Mouse (Mus musculus): ENCODE results near the gene Hdgfl2. TPM values are rescaled to one million over a fixed set of nuclear protein-coding genes. Genes with fewer than 3 reads are reported as not detected.
"Not testable (repeated sequence)": the region's sequence is repeated elsewhere in the genome, so short reads cannot be mapped to it uniquely, and the experiment has no call there.

Hdgfl2 gene
- total RNA-seq, 2 experiments from 2014 or later = 36.5 to 144 TPM

DNA sequence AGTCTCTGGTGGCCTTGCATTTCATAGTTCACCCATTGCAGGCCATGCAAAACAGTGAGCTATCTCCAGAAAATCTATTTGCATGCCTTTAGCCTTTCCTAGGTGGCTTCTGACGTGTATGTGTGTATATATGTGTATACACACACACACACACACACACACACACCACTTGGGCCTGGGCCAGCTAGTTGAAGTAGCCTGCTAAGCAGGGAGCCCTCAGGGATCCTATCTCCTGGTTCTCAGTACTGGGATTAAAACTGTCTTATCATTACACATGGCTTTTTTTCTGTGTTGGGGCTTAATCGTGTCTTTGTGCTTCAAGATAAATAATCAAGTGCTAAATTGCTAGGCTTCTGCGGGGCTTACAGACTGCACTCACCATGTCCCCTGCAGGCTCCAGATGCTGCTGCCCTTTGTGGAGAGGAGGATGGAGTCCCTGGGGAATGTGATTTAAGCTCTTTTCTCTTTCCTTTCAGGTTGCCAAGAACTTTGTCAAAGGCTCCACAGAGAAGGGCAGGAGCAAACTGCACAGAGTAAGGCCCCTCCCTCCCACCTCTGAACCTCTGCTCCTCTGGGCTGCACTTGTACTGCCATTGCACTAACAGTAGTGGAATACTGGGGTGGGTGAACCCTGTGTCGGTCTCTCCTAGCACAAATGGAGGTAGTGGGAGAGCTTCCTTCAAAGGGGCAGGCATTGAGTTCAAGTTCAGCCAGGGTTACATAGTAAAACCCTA, 23.3 kb upstream of the Hdgfl2 start:
- no peak for ATAC-seq (replicated peaks; ENCODE audit: low FRiP score, poor library complexity, severe bottlenecking)

DNA sequence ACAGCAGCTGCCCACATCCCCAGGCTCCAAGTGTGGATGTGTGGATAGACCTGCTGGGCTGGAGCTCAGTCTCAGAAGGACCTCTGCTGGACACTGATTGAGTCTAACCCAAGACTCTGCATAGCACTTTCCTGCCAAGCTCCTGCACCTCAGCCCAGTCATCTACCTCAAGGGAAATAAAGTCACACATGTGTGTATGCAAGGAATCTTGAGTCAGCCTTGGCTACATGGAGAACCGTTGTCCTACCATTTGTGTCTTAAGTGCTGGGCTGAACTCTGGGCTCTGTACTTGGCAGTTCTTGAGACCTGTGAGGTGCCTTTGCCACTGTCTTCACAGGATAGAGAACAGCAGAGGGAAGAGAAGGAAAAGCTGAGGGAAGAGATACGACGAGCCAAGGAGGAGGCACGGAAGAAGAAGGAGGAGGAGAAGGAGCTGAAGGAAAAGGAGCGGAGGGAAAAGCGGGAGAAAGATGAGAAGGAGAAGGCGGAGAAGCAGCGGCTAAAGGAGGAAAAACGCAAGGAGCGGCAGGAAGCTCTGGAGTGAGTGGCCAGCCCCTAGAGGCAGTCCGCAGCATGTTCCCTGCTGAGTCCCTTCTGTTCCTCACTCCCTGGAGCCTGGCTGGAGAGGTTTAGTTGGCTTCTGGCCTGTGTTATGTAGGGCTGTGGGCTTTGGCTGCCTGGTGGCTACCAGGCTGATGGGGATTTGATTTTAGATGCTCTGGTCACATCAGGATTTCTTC, 21.9 kb upstream of the Hdgfl2 start:
- no peak for ATAC-seq (replicated peaks; ENCODE audit: low FRiP score, poor library complexity, severe bottlenecking)

DNA sequence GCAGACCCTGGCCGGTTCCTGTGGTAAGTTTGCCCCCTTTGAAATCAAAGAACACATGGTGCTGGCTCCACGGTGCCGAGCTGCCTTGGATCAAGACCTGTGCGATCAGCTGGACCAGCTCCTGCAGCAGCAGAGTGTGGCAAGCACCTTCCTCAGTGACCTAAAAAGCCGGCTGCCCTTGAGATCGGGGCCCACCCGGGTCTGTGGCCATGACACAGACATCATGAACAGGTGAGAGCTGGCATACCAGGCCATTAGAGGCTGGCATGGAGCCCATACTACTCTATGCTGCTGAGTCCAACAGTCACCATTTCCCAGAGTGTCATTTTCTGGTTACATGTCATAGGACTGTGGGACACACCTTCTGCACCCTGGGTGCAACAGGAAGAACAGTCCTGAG, 17.4 kb upstream of the Hdgfl2 start:
- no peak for ATAC-seq (replicated peaks; ENCODE audit: low FRiP score, poor library complexity, severe bottlenecking)

DNA sequence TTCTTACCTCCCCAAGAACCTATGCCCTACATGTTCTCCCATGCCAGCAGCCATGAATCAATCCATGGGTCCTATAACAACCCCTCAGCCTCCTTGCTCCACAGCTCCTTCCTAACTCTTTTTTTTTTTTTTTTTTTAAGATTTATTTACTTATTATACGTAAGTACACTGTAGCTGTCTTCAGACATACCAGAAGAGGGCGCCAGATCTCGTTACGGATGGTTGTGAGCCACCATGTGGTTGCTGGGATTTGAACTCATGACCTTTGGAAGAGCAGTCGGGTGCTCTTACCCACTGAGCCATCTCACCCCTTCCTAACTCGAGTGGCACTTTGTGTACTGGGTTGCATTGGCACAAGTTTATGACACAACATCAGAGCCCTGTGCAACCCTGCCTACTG, 13.7 kb upstream of the Hdgfl2 start:
- not testable (repeated sequence) for ATAC-seq (replicated peaks; ENCODE audit: low FRiP score, poor library complexity, severe bottlenecking)

DNA sequence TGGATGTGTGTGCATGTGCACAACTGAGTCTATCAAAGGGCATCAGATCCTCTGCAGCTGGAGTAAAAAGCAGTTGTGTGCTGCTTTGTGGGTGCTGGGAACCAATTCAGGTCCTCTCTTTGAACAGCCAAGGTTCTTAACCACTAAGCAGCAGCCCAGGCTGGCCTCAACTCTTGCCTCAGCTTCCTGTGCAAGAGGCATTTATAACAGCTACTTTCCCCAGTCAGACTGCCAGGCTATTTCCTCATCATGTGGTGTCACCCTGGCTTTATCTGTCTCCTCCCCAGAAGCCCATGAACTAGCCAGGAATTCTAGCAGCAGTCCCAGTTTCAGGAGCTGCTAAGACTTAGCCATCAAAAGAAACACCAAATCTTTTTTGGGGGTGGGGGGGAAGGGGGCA, 13.0 kb upstream of the Hdgfl2 start:
- ATAC-seq (replicated peaks; ENCODE audit: low FRiP score, poor library complexity, severe bottlenecking) = no peak

DNA sequence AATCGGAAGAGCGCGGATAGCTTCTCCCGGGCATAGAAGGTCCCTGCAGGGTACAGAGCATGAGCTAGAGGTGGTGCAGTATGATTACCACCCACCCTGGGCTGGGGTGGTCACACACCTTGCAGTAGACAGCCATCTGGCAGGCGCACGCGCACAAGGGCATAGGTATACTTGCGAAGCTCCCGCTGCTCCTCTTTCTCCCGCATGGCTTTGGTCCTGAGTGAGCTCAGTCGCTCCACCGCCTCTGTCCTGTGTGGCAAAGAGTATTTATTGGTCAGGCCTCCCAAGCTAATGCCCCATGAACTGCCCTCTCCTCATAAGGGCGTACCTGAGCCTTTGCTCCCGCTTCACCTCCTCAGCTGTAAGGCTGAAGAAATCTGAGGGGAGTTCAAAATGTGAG, 10.4 kb upstream of the Hdgfl2 start:
- no peak for ATAC-seq (replicated peaks; ENCODE audit: low FRiP score, poor library complexity, severe bottlenecking)

DNA sequence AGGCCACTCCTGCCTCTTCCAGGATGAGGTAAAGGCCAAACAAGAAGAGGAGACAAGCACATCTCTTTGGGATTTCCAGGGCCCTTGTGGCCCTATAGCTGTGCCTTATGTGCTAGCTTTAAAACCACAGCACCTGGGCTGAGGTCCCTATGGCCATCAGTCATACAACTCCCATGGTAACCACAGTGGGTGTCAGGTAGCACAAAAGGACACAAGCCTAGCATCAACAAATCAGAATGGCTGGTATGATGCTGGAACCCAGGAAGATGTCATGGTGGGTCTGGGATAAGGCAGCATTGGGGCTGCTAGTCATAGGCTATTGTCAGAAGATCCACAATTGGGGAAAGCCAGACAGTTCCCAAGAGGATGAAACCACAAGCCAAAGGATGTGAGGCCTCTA, 8.3 kb upstream of the Hdgfl2 start:
- ATAC-seq (replicated peaks; ENCODE audit: low FRiP score, poor library complexity, severe bottlenecking) = no peak

DNA sequence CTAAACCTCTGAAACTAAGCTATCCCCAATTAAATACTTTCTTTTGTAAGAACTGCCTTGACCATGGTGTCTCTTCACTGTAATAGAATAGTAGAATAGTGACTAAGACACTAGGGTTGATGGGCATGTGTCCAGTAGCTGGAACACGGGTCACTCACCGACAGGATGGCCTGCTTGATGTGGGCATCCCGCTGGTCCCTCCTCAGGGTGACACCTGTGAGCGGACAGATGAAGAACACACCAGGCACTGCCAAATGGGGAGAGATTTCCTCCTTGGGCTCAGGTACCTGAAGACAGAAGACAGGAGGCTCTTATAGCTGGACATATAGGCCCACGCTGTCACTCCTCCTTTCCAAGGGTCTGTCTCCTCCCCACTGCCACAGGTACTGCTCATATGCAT, 7.2 kb upstream of the Hdgfl2 start:
- ATAC-seq (replicated peaks; ENCODE audit: low FRiP score, poor library complexity, severe bottlenecking) = no peak

DNA sequence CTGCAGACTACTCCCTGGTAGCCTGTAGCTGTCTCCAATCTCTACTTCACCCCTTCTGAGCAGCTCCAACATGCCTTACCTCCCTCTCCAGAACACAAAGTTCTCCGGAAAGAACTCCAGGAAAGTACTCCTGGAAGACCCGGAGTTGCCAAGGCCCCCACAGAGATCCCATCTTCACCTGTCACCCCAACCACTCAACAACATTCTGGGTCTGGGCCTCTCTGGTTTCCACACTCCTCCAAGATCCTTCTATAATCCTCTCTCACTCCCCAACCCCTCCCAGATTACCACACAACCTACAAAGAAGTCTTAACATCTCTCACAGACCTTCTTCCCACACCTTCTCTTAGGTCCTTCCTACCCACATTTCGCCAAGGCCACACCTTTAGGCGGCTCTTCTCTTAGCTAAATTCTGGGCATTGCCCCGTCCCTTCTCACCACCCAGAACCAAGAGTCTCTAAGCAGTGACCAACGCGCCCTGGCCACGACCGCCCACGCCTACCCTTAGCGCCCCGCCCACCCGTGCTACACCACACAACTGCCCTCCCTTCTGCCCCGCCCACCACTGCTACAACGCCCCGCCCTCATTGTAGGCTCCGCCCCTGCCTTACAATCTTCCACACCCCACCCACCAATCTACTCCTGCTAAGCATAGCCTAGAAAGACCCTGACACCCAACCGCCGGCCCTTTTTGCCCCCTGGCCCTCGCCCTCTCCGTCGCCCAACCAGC, 5.2 kb upstream of the Hdgfl2 start:
- peak; percentile 31 for ATAC-seq (replicated peaks; ENCODE audit: low FRiP score, poor library complexity, severe bottlenecking)

DNA sequence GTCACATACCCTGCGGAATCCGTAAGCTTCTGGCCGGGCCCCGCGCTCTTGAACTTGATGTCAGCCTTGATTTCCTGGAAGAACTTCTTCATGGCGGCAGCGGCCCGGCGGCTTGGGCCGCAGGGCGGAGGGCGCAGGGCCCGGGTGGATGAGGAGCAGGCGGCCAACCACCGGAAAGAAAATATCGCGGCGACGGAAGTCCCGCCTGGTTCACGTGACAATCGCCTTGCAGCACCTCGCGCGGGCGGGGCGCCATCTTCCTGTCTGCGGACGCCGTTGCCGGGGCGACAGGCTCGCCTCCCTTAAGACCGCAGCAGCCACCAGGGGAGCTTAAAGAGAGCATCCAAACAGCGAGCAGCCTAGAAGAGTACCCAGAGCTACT, 4.6 kb upstream of the Hdgfl2 start, which contains the start of gene Ubxn6:
Gene Ubxn6 (minus strand): TSS at position 202 of the 382 bp plus-strand sequence.
- ATAC-seq (replicated peaks; ENCODE audit: low FRiP score, poor library complexity, severe bottlenecking) = peak; percentile 61

DNA sequence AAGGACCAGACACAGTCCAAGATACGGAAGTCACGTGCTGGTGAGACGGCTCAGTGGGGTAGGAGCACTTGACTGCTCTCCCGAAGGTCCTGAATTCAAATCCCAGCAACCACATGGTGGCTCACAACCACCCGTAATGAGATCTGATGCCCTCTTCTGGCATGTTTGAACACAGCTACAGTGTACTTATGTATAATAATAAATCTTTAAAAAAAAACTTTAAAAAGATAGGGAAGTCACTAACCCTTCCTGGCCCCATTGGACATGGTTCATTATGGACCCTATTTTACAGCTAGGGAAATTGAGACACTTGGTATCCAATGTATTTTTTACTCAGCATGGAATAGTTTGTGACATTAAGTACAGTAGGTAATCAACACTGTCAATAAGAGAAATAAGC, 1.9 kb upstream of the Hdgfl2 start:
- no peak for ATAC-seq (replicated peaks; ENCODE audit: low FRiP score, poor library complexity, severe bottlenecking)

DNA sequence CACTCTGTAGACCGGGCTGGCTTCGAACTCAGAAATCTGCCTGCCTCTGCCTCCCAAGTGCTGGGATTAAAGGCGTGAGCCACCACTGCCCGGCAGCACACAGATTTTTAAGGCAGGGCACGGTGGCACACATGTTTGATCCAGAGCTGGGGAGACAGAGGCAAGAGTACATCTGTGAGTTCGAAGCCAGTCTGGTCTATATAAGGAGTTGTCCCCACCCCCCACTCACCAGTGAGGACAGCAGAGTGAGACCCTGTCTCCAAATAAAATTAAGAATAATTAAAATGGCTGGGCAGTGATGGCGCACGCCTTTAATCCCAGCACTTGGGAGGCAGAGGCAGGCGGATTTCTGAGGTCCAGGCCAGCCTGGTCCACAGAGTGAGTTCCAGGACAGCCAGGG, 1.1 kb upstream of the Hdgfl2 start:
- ATAC-seq (replicated peaks; ENCODE audit: low FRiP score, poor library complexity, severe bottlenecking) = not testable (repeated sequence)

DNA sequence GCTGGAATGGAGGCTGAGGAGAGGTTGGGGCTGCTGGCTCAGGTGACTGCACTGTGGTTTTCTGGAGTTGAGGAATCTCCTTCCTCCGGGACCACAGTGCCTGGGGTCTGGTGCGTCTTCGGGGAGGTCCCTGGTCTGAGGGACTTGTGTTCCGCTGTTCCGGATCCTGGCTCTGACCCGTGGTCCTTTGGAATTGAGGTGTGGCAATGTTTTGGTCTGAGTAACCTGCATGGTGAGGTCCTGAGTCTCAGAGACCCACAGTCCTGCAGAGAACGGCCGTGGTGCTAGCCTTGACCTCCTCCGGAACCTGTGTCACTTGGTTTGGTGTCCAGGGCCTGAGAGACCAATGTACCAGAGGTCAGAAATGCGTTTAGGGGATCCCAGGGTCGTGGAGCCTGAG, 487 bp downstream of the Hdgfl2 start:
- no peak for ATAC-seq (replicated peaks; ENCODE audit: low FRiP score, poor library complexity, severe bottlenecking)

DNA sequence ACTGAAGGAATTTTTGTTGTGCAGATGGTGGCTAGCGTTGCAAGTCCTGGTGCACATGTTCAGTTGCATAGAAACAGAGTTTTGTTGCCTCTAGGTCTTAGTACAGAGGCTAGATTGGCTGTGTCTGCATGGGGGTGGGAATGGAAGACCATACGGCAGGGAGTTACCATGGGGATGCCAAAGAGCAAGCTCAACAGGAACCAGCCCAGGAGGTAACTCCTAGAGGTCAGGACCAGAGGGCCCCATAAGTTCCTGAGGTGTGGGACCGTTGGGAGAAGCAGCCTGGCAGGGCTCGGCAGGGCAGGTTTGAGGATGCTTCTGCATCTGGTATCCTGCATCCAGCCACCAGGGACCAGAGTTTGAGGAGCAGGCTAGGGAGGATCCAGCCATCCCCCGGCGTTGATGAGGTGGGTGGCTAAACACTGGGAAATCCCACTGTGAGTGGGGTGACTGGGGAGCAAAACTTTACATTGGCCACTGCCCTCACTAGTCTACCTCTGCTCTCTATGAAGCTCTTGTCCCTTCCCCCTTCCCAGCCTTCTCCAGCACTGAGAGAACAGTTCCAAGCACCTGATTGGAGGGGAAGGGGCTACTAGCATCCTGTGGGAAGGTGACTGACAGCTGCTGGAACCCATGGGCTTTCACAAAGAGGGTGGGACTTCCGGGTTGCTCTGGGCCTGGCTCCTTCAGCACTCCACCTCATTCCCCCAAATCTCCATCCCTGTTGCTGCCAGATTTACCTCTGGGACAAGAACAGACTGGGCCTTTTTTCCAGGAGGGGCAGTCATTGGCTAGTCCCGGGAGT, 1.5 kb downstream of the Hdgfl2 start:
- no peak for ATAC-seq (replicated peaks; ENCODE audit: low FRiP score, poor library complexity, severe bottlenecking)

DNA sequence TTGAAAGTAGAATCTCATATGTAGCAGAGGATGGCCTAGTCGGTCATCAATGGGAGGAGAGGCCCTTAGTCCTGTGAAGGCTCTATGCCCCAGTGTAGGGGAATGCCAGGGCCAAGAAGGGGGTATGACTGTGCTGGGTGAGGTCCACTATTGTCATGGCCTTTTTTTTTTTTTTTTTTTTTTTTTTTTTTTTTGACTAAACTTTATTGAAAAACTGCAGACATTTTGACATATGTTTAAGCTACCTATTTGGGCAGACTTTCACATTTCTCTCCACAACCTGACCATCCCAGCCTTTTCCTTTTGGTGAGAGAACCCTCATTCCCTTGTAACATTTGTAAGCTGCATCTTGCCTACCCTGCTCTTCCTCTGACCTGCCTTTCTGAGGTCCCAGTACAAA, 12.9 kb downstream of the Hdgfl2 start:
- no peak for ATAC-seq (replicated peaks; ENCODE audit: low FRiP score, poor library complexity, severe bottlenecking)

DNA sequence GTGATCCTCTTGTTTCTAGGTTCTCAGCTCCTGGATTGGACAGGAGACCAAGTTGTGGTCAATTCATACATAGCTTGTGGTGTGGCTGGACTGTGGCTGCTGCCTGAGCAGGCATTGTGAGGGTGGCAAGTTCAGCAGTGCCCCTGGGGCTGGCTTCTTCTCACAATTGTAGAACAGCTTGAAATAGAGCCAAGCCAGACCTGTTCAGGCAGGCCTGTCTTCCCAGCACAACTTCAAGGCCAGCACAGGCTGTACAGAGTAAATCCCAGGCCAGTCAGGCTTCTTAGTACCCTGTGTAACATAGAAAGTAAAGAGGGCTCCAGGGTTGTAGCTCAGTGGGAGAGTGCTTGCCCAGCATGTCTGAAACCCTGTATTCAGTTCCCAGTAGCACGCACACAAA, 13.4 kb downstream of the Hdgfl2 start:
- ATAC-seq (replicated peaks; ENCODE audit: low FRiP score, poor library complexity, severe bottlenecking) = no peak

DNA sequence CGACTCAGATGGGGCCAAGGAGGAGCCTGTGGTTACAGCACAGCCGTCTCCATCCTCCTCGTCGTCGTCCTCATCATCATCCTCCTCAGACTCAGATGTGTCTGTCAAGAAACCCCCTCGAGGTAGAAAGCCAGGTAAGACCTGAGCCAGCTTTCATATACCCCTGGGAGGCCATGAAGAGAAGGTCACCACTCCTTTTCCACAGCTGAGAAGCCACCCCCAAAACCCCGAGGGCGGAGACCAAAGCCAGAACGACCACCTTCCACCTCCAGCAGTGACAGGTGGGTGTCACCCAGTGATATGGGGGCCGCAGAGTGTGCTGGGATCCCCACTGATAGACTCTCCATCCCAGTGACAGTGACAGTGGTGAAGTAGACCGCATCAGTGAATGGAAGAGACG, 17.4 kb downstream of the Hdgfl2 start:
- no peak for ATAC-seq (replicated peaks; ENCODE audit: low FRiP score, poor library complexity, severe bottlenecking)

DNA sequence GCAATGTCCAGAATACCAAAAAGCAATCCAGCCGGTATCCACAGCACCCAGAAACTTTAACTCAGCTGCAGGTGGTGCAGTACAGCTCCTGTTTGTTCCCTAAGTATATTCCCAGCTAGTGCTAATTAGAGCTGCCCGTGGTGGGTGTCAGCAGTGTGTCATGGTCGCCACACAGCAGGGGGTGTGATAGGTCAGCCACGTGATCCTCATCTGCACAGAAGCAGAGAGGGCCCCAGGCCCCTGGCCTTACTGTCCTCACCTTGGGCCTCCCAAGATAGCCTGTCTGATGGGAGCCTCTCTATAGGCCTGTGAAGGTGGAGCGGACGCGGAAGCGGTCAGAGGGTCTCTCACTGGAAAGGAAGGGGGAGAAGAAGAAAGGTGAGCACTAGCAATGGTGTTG, 18.7 kb downstream of the Hdgfl2 start:
- no peak for ATAC-seq (replicated peaks; ENCODE audit: low FRiP score, poor library complexity, severe bottlenecking)

DNA sequence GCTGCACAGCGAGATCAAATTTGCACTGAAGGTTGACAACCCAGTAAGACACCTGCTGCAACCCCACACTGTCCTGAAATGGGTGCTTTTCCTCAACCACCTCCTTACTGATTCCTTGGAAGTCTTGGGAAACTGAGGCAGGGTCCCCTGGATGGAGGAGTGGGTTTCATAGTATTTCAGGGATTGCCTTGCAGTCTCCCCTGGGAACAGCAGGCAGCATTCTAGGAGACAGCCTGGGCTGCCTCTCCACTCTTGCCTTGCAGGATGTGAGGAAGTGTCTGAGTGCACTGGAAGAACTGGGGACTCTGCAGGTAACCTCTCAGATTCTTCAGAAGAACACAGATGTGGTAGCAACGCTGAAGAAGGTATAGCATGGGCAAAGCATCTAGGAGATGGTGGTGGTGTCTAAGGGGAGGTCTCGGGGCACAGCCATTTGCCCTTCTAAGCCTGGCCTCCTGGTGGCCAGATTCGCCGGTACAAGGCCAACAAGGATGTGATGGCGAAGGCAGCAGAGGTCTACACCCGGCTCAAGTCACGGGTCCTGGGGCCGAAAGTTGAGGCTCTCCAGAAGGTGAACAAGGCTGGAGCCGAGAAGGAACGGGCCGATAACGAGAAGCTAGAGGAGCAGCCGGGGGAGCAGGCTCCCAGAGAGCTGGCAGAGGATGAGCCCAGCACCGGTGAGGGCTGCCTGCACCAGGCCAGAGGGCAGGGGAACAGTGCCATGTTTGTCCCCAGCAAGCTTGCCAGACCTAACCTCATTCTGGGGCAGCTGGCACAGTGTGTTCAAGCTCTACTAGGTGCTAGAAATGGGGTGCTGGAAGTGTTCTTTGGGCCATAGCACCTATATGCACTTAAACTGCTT, 19.5 kb downstream of the Hdgfl2 start:
- no peak for ATAC-seq (replicated peaks; ENCODE audit: low FRiP score, poor library complexity, severe bottlenecking)
